Mouse (Mus musculus): ENCODE results near the gene Ubac1. TPM values are rescaled to one million over a fixed set of nuclear protein-coding genes. Genes with fewer than 3 reads are reported as not detected.
A peak's percentile ranks its signal among the peaks of the same experiment; 100 is the strongest.

The Ubac1 gene
- polyA plus RNA-seq, 3 experiments from 2014 or later: 14.1 to 17.2 (median 16.0) TPM

GRCm38 (mm10) chr2:26022626-26023025, 1.1 kb upstream of the Ubac1 start:
- no peak for ATAC-seq

- ATAC-seq: no peak
Measured at GRCm38 (mm10) chr2:26022258-26022565, 665 bp upstream of the Ubac1 start.

DNA sequence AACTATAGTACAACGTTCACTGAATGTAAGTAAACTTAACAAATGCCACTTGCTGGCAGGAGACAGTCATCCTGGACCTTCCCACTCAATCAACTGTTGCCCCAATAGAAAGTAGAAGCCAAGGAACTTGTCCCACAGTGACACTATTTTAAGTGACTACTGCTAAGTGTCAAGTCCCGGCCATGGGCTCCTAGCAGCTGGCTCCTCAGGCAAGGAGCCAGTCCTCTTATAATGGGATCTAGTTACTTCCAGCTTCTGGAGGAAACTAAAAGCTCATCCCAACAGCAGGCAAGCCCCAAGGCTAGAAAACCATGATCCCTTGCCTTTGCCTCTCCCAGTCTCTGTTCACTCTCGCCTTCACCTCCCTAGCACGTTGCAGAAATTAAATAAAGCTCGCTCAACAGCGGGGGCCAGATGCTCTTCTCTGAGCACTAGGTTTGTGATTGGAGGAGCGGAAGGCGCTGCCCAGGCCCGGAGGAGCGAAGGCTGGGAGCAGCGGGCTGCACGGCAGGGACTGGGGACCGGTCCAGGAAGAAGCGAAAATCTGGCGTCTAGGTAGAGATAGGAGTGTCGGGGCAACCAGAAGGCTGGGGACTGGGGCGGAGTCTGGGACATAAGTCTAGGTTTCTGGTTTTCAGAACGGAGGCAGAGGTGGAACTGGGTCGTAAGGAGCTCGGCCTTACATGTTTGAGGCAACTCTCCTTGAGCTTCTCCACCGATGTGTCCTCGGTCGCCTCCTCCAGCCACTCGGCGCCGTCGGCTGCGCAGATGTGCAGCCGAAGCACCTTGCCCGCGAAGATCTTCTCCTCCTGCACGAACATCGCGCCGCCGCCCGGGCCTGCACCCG, 610 bp downstream of the Ubac1 start:
- peak; percentile 61 for ATAC-seq

- no peak for ATAC-seq
Measured at GRCm38 (mm10) chr2:26019923-26020322, 1.6 kb downstream of the Ubac1 start.

- no peak for ATAC-seq
Measured at GRCm38 (mm10) chr2:26017326-26017725, 4.2 kb downstream of the Ubac1 start.

DNA sequence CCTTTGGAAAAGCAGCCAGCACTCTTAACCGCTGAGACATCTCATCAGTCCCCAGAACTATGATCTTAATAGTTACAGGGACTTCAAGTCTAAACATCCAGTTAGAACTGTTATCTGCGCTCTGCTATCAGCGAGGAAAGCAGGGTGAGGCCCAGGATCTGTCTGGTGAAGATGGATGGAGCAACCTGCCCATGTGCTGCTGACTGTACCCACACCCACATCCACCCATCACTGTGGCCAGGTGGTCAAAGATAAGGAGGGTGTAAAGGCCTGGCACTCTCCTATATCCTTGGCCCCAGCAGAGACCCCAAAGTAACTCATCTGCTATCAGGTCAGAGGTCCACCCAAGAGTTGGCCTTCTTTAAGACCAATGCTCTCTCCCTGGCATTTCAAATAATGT, 7.9 kb downstream of the Ubac1 start:
- no peak for ATAC-seq

DNA sequence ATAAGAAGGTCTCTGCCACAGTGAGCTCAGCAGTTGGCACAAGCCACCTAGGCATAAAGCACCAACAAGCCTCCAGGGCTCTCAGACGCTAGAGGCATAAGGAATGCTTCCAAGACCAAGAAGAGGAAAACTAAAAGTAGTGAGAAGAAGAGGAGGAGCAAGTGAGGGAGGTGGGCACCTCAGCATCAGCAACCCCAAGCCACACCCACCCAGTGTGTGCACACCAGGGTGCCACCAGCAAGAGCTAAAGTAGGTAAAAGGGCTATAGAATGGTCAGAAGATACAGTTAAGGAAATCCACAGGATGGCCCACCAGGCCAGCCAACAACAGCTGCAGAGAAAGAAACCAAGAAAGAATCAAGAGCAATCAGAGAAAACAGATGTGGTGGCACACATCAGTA, 10.1 kb downstream of the Ubac1 start:
- ATAC-seq: no peak

- no peak for ATAC-seq
Measured at GRCm38 (mm10) chr2:26002001-26002400, 19.5 kb downstream of the Ubac1 start.

DNA sequence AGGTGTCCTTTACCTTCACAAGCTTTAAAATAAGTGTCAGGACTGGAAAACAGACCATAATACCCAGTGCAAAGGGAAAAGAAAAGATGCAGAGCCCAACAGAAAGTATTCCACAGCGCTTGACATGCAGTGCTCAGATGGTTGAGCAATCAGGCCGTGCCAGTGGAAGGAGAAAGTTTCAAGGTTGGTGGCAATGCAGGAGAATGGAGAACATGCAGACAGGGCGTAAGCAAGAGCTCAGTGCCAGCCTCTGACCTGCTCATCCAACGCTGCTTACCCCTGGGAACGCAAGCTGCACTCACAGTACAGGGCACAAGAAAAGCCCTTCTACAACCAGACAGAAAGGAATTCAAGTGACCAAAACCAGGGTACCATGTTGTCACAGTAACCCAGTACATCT, 20.4 kb downstream of the Ubac1 start:
- no peak for ATAC-seq

DNA sequence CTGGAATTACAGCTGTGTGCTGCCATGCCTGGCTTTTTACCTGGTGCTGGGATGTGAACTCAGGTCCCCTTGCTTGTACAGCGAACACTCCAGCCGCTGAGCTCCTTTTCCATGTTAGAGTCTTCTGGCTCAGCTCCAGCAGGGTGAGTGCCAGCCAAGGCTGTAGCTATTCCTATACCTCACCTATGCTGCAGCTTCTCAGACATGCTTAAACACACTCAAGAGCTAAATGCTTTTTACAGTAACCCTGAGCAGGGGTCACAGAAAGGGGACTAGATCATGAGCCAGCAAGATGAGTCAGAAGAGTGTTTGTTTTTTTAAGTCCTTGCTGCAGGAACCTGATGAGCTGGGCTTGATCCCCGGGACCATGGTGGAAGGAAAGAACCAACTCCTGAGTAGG, 23.8 kb downstream of the Ubac1 start:
- no peak for ATAC-seq

DNA sequence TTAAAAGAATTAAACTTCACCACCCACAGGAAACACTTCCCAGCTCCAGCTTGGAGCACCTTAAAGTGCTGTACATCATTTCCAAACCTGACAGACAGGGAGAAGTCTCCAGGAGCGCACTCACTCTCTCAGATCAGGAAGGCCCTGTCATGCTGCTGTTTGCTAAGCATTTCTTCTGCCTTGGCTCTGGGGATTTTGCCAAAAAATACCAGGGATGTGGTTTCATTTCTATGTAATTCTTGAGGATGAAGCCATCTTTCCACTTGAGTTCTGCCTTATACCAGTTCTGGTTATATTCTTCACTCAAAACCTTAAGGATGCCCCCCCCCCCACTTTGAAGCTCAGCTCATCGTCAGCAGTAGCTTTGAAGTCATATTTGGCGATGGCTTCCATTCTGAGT, 26.8 kb downstream of the Ubac1 start:
- no peak for ATAC-seq

GRCm38 (mm10) chr2:25992285-25992684, 29.3 kb downstream of the Ubac1 start:
- ATAC-seq: no peak

DNA sequence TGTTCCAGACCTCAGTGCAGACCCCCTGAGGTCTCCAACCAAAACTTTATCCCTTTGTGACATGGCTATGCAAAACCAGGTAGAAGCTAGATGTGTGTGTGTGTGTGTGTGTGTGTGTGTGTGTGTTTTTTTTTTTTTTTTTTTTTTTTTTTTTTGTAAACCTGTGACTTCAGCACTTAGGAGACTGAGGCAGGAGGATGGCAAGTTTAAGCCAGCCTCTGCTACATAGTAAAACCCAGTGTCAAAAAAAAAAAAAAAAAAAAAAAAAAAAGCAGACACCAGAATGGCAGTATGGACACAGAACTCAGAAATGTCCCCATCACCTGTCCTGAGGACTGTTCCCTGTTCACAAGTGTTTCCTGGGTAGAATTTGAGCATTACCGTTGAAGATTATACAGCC, 31.9 kb downstream of the Ubac1 start:
- no peak for ATAC-seq

DNA sequence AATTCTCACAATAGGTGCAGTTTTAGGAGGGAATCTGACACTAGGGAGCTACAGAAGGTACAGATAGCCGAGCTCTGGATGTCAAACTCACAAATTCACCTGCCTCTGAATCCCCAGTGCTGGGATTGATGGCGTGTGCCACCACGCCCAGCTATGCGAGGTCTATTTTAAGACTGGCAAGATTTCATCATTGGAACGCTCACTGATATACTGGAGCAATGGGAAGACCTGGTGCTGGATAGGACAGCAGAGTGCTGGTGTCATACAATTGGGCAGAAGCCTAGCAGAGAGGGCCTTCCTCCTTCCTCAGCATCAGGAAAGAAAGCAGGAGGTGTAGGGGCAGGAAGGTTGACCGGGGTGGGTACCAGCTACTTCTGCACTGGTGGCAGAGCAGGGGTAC, 33.7 kb downstream of the Ubac1 start:
- no peak for ATAC-seq

DNA sequence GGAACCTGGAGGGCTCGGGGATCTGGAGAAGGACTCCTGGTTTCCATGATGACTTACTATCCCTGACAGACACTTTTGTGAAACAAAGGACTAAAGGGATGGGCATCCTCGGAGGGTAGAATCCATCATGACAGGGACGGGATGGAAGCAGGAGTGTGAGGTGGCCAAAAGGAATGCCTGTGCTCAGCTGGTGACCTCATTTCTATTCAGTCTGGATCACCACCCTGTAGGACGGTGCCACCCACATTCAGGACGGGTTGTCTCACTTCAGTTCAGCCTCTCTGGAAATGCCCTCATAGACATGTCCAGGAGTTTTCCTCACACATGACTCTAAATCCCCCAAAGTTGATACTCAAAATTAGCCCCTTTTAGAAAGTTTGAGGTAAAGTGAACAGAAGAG, 34.9 kb downstream of the Ubac1 start:
- no peak for ATAC-seq

DNA sequence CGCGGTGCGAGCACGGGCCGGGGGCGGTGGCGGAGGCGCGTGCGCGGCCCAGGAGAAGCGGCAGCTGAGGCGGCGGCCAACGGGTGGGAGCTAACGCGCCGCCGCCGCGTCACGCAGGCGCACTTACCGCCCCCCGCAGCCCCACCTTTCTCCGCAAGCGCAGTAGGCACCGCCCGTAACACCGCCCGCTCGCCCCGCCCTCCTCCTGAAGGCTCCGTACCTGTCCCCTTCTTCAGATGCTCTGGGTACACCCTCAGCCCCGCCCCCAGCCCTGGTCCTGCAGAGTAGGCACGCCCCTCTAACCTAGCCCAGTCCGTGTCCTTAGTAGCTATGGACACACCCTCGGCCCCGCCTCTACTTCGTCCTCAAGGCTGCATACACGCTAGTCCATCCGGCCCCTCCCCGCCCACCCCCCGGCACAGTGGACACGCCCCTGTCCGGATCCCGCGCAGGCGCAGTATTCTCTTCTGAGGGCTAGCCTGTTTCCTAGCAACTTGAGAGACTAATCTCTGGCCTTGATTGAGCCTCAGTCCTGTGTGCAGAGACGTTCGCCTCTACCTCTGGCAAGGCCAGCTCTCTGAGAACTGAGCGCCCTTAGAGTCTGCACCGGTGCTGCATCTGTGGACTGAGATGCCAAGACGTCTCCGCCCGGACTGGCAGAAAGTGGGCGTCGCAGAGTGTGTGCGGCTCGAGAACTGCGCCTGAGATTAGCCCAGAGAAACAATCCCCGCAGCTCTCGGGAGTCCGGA, 38.2 kb downstream of the Ubac1 start, which contains the start of gene Camsap1:
Gene Camsap1, minus strand, starts transcription at position 124 of the 749 bp plus-strand sequence.
- peak; percentile 97 for ATAC-seq

- no peak for ATAC-seq
Measured at GRCm38 (mm10) chr2:25982426-25983091, 39.0 kb downstream of the Ubac1 start.

GRCm38 (mm10) chr2:25982052-25982425, 39.5 kb downstream of the Ubac1 start:
- no peak for ATAC-seq

GRCm38 (mm10) chr2:25978997-25979396, 42.5 kb downstream of the Ubac1 start:
- no peak for ATAC-seq

- no peak for ATAC-seq
Measured at GRCm38 (mm10) chr2:25977587-25978239, 43.8 kb downstream of the Ubac1 start.

GRCm38 (mm10) chr2:25975141-25975770, 46.3 kb downstream of the Ubac1 start:
- ATAC-seq: no peak

DNA sequence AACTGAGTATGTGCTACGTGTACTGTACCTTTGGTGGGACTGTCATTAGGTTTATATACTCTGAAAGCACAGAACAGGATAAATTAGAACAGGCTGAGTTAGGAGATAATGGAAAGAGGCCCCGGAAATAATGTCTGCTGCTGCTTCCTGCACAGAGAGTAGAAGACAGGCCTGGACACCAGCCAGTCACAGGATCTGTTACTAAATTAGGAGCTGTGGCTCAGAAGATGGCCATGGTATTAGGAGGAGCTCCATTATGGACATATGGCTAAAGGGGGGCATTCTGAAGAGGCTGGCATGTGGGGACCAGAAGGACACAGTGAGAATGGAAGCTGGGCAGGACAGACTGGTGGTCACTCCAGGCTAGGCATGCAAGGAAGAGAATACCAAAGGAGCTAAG, 51.1 kb downstream of the Ubac1 start:
- ATAC-seq: peak; percentile 25

GRCm38 (mm10) chr2:25969319-25969718, 52.2 kb downstream of the Ubac1 start:
- no peak for ATAC-seq
